Mouse (Mus musculus) heart, postnatal 36 days (tissue): ENCODE results near the gene Bach1. TPM values are rescaled to one million over a fixed set of nuclear protein-coding genes. Genes with fewer than 3 reads are reported as not detected.

Source experiments
- total RNA-seq, 2 experiments: library from RNA; stranded (reverse); gene quantifications; 2 replicates each; pipeline ENCODE4 v1.2.3; 2021

The Bach1 gene
- total RNA-seq, 2 experiments from 2014 or later: 31.3 to 33.1 TPM

Other genes starting within 250 kb of the Bach1 start
- 10 to 100 TPM; 36.4 to 38.7 TPM for gene Usp16, start 244.2 kb upstream of the Bach1 start, total RNA-seq
- 100 to 1,000 TPM; 167 to 169 TPM for gene Cct8, start 203.1 kb upstream of the Bach1 start, total RNA-seq
- 1 to 10 TPM; 1.9 to 2.1 TPM for gene Map3k7cl, start 145.6 kb upstream of the Bach1 start, total RNA-seq